ENCODE assay signal across 11 mouse cellular contexts in genomic region chr2:136914334-136914902, GRCm38 (mm10). TPM values are rescaled to one million over a fixed set of nuclear protein-coding genes. Genes with fewer than 3 reads are reported as not detected.
DNase-seq lines count a peak whose midpoint lies in the region; ATAC-seq and TF ChIP-seq lines count a peak whose summit lies in the region.
"Had no signal": no experiment of that assay in that cellular context is flagged by ENCODE, and none has a peak within 500 bp of the region (broad histone marks: within the 10 kb centered on the region; RNA-seq: fewer than 3 reads in every experiment).

No protein-coding gene starts in this region.

- no peak overlapping the region for H3K4me2 ChIP-seq in heart, postnatal 0 days (ENCODE audit: low read depth, low read length)
- no peak overlapping the region for H3K4me2 ChIP-seq in neural tube, embryonic 12.5 days (replicated peaks)
- no peak overlapping the region for H3K4me2 ChIP-seq in intestine, embryonic 15.5 days (replicated peaks)
- H3K4me2 ChIP-seq: lung, embryonic 15.5 days had no signal

- TF ChIP-seq CTCF in heart, postnatal 0 days (IDR thresholded peaks at IDR 0.05; ENCODE audit: low read depth), result peak; percentile 59

- H3K36me3 ChIP-seq in heart, postnatal 0 days (replicated peaks; ENCODE audit: control insufficient read depth, insufficient read depth, low read length), result no peaks in the 10 kb centered on the region
- no peaks in the 10 kb centered on the region for H3K36me3 ChIP-seq in neural tube, embryonic 12.5 days
- H3K36me3 ChIP-seq in intestine, embryonic 15.5 days, result no peaks in the 10 kb centered on the region
- H3K36me3 ChIP-seq: lung, embryonic 15.5 days had no signal

- no peak overlapping the region for H3K9ac ChIP-seq in heart, postnatal 0 days (replicated peaks; ENCODE audit: low read depth, low read length)
- no peak overlapping the region for H3K9ac ChIP-seq in neural tube, embryonic 12.5 days
- H3K9ac ChIP-seq in intestine, embryonic 15.5 days, result no peak overlapping the region
- H3K9ac ChIP-seq: lung, embryonic 15.5 days had no signal

- intact Hi-C loops in heart, postnatal 10 days (cut with DNase I), result loop anchor here (2.0 kb wide), 2 partner anchors 200 to 1028 kb away; no protein-coding TSS in a partner anchor

- no peak for TF ChIP-seq EP300 in heart, postnatal 0 days (IDR thresholded peaks at IDR 0.05; ENCODE audit: low read depth)

- no peaks in the 10 kb centered on the region for H3K4me1 ChIP-seq in heart, postnatal 0 days (ENCODE audit: control insufficient read depth, insufficient read depth)
- 0 out of 2 replicates have a peak, but pooled peaks cover 5% of the 10 kb centered on the region for H3K4me1 ChIP-seq in neural tube, embryonic 12.5 days
- peaks cover 6% of the 10 kb centered on the region; the same call in 1 of the 2 replicates for H3K4me1 ChIP-seq in intestine, embryonic 15.5 days (replicated peaks)

- H3K27ac ChIP-seq in heart, postnatal 0 days (ENCODE audit: low read depth), result no peak overlapping the region
- H3K27ac ChIP-seq in neural tube, embryonic 12.5 days, result no peak overlapping the region
- no peak overlapping the region for H3K27ac ChIP-seq in intestine, embryonic 15.5 days
- H3K27ac ChIP-seq: lung, embryonic 15.5 days had no signal

- peak; percentile 62; the same call in 1 of the 2 replicates for ATAC-seq in heart, postnatal 0 days (ENCODE audit: insufficient read depth, low read depth)
- ATAC-seq in neural tube, embryonic 12.5 days (ENCODE audit: low FRiP score, low read depth), result peak; percentile 41; the same call in 1 of the 2 replicates
- 0 out of 2 replicates have a peak, but pooled peaks have one; percentile 47 for ATAC-seq in intestine, embryonic 15.5 days

- WGBS in heart, postnatal 0 days, result 37% methylated on average over 3 of the region's 3 CpGs
- 66% methylated on average over 3 of the region's 3 CpGs for WGBS in neural tube, embryonic 12.5 days
- 47% methylated on average over 3 of the region's 3 CpGs for WGBS in intestine, embryonic 15.5 days

- H3K9me3 ChIP-seq in heart, postnatal 0 days (replicated peaks; ENCODE audit: control insufficient read depth, low read length), result no peaks in the 10 kb centered on the region
- H3K9me3 ChIP-seq in neural tube, embryonic 12.5 days, result no peaks in the 10 kb centered on the region
- H3K9me3 ChIP-seq in intestine, embryonic 15.5 days, result no peaks in the 10 kb centered on the region
- H3K9me3 ChIP-seq: lung, embryonic 15.5 days had no signal

- H3K27me3 ChIP-seq in heart, postnatal 0 days (ENCODE audit: control insufficient read depth, insufficient read depth, low read length), result no peaks in the 10 kb centered on the region
- no peaks in the 10 kb centered on the region for H3K27me3 ChIP-seq in neural tube, embryonic 12.5 days (replicated peaks)
- H3K27me3 ChIP-seq in intestine, embryonic 15.5 days (replicated peaks), result no peaks in the 10 kb centered on the region
- H3K27me3 ChIP-seq: lung, embryonic 15.5 days had no signal

- H3K4me3 ChIP-seq in heart, postnatal 0 days (ENCODE audit: low read depth, low read length), result no peak overlapping the region
- H3K4me3 ChIP-seq in neural tube, embryonic 12.5 days, result no peak overlapping the region
- H3K4me3 ChIP-seq in intestine, embryonic 15.5 days (replicated peaks), result no peak overlapping the region
- H3K4me3 ChIP-seq: lung, embryonic 15.5 days had no signal

- DNase-seq in heart, postnatal 0 days (ENCODE audit: low spot score), result peak; percentile 49
- DNase-seq in heart, postnatal 10 days, result no peak
- DNase-seq in neural tube, embryonic 10.5 days (ENCODE audit: extremely low spot score, low spot score), result no peak
- DNase-seq in right cerebral cortex, adult 2 months (ENCODE audit: low spot score in 2 of 2), result no peak
- DNase-seq in cerebellum, adult 11 months, result no peak
- no peak for DNase-seq in layer of hippocampus, adult 8-10 months (ENCODE audit: low spot score in 2 of 2)
- DNase-seq: kidney, postnatal 36 days had no signal

RNA-seq across cellular contexts. Expression of gene AL731706.1, which starts 23.2 kb away (rescaled TPM):
- 14.1 and 27.9 TPM in 2 replicates for total RNA-seq in heart, postnatal 0 days (2014; rRNA removed; ENCODE audit: low replicate concordance)
- polyA plus RNA-seq in heart, postnatal 0 days (2015; fragmentation: Nextera tagmentation; extraction: Ambion mirVana), result 73.1 and 84.7 TPM in 2 replicates
- 10 to 100 TPM; 28.8 to 30.5 TPM for total RNA-seq in heart, postnatal 10 days (2021)
- 25.0 and 26.5 TPM in 2 replicates for polyA plus RNA-seq in neural tube, embryonic 12.5 days (2016; fragmentation: Nextera tagmentation; extraction: Ambion mirVana)
- 42.5 and 45.6 TPM in 2 replicates for polyA plus RNA-seq in intestine, embryonic 15.5 days (2015; fragmentation: Nextera tagmentation; extraction: Ambion mirVana)
- total RNA-seq in layer of hippocampus, adult 8-10 months (2022), result 10 to 100 TPM in 2 of 4 experiments, 1 to 10 TPM in 2; 3.0 to 19.4 (median 12.9) TPM

RNA-seq across cellular contexts. Expression of gene Mkks, which starts 23.2 kb away (rescaled TPM):
- 17.6 and 20.8 TPM in 2 replicates for total RNA-seq in heart, postnatal 0 days (2014; rRNA removed; ENCODE audit: low replicate concordance)
- polyA plus RNA-seq in heart, postnatal 0 days (2015; fragmentation: Nextera tagmentation; extraction: Ambion mirVana), result 14.6 and 20.8 TPM in 2 replicates
- total RNA-seq in heart, postnatal 10 days (2021), result 10 to 100 TPM; 28.3 to 38.8 TPM
- polyA plus RNA-seq in neural tube, embryonic 12.5 days (2016; fragmentation: Nextera tagmentation; extraction: Ambion mirVana), result 12.9 and 14.2 TPM in 2 replicates
- 15.7 and 18.5 TPM in 2 replicates for polyA plus RNA-seq in intestine, embryonic 15.5 days (2015; fragmentation: Nextera tagmentation; extraction: Ambion mirVana)
- 10 to 100 TPM; 20.9 to 33.8 (median 26.5) TPM for total RNA-seq in layer of hippocampus, adult 8-10 months (2022)

RNA-seq across cellular contexts. Expression of gene Slx4ip, which starts 23.4 kb away (rescaled TPM):
- 0.93 and 1.2 TPM in 2 replicates for total RNA-seq in heart, postnatal 0 days (2014; rRNA removed; ENCODE audit: low replicate concordance)
- 2.1 and 2.6 TPM in 2 replicates for polyA plus RNA-seq in heart, postnatal 0 days (2015; fragmentation: Nextera tagmentation; extraction: Ambion mirVana)
- total RNA-seq in heart, postnatal 10 days (2021), result 1 to 10 TPM; 2.6 to 3.2 TPM
- 10.7 and 12.1 TPM in 2 replicates for polyA plus RNA-seq in neural tube, embryonic 12.5 days (2016; fragmentation: Nextera tagmentation; extraction: Ambion mirVana)
- 5.3 and 6.7 TPM in 2 replicates for polyA plus RNA-seq in intestine, embryonic 15.5 days (2015; fragmentation: Nextera tagmentation; extraction: Ambion mirVana)
- 1 to 10 TPM; 5.4 to 9.5 (median 7.5) TPM for total RNA-seq in layer of hippocampus, adult 8-10 months (2022)

RNA-seq across cellular contexts. Expression of gene AL731706.2, which starts 28.9 kb away (rescaled TPM):
- total RNA-seq in heart, postnatal 0 days (2014; rRNA removed; ENCODE audit: low replicate concordance), result not detected in 2 replicates
- polyA plus RNA-seq in heart, postnatal 0 days (2015; fragmentation: Nextera tagmentation; extraction: Ambion mirVana), result 72.6 and 84.7 TPM in 2 replicates
- total RNA-seq in heart, postnatal 10 days (2021), result 10 to 100 TPM; 24.9 to 33.6 TPM
- 19.5 and 31.7 TPM in 2 replicates for polyA plus RNA-seq in neural tube, embryonic 12.5 days (2016; fragmentation: Nextera tagmentation; extraction: Ambion mirVana)
- polyA plus RNA-seq in intestine, embryonic 15.5 days (2015; fragmentation: Nextera tagmentation; extraction: Ambion mirVana), result 49.3 and 58.5 TPM in 2 replicates
- total RNA-seq in layer of hippocampus, adult 8-10 months (2022), result 10 to 100 TPM; 16.3 to 41.4 (median 30.2) TPM
- total RNA-seq: ES-E14 had no signal
